ENCODE assay signal across 10 mouse cellular contexts in genomic region chr6:136797874-136798693, GRCm38 (mm10). TPM values are rescaled to one million over a fixed set of nuclear protein-coding genes. Genes with fewer than 3 reads are reported as not detected.
DNase-seq lines count a peak whose midpoint lies in the region; ATAC-seq and TF ChIP-seq lines count a peak whose summit lies in the region.
"Not testable (repeated sequence)": the region's sequence is repeated elsewhere in the genome, so short reads cannot be mapped to it uniquely, and the experiment has no call there.
"Had no signal": no experiment of that assay in that cellular context is flagged by ENCODE, and none has a peak within 500 bp of the region (broad histone marks: within the 10 kb centered on the region; RNA-seq: fewer than 3 reads in every experiment).

No protein-coding gene starts in this region.

- not testable (repeated sequence) for TF ChIP-seq CTCF in bone marrow, adult 2 months (IDR thresholded peaks at IDR 0.05; ENCODE audit: control insufficient read depth, insufficient read depth, low read length)

- H3K4me2 ChIP-seq in liver, embryonic 13.5 days: peak overlapping the region; percentile 57
- peak overlapping the region; percentile 58 for H3K4me2 ChIP-seq in liver, embryonic 16.5 days (ENCODE audit: low read depth, low read length)
- not testable (repeated sequence) for H3K4me2 ChIP-seq in stomach, embryonic 15.5 days

- ATAC-seq in liver, embryonic 13.5 days (ENCODE audit: low read depth): peak; percentile 97
- peak; percentile 96 for ATAC-seq in liver, embryonic 16.5 days (ENCODE audit: low read depth)
- ATAC-seq in stomach, embryonic 15.5 days (ENCODE audit: insufficient read depth, low FRiP score, low read depth): peak; percentile 85

- peak overlapping the region; percentile 79 for H3K27ac ChIP-seq in bone marrow, adult 2 months (ENCODE audit: control insufficient read depth, insufficient read depth, low read depth, low read length, poor library complexity)
- H3K27ac ChIP-seq in liver, embryonic 13.5 days: peak overlapping the region; percentile 97
- H3K27ac ChIP-seq in liver, embryonic 16.5 days (ENCODE audit: low read length): peak overlapping the region; percentile 97
- not testable (repeated sequence) for H3K27ac ChIP-seq in stomach, embryonic 15.5 days

- H3K36me3 ChIP-seq in liver, embryonic 13.5 days; liver, embryonic 16.5 days (ENCODE audit: control insufficient read depth, insufficient read depth); stomach, embryonic 15.5 days: not testable (repeated sequence)

- peak; percentile 48 for DNase-seq in heart, adult 11 months
- DNase-seq in liver: peak; percentile 76
- DNase-seq in liver, embryonic 13.5 days: not testable (repeated sequence)

- not testable (repeated sequence) for H3K4me1 ChIP-seq in bone marrow, adult 2 months (ENCODE audit: control insufficient read depth, insufficient read depth, low read length); stomach, embryonic 15.5 days
- peaks cover 69% of the 10 kb centered on the region for H3K4me1 ChIP-seq in liver, embryonic 13.5 days (replicated peaks)
- H3K4me1 ChIP-seq in liver, embryonic 16.5 days (ENCODE audit: control insufficient read depth, low read depth, low read length): peaks cover 41% of the 10 kb centered on the region

- TF ChIP-seq POLR2A in bone marrow, adult 2 months (IDR thresholded peaks at IDR 0.05; ENCODE audit: borderline replicate concordance, control insufficient read depth, low read depth, low read length): not testable (repeated sequence)

- H3K4me3 ChIP-seq in bone marrow, adult 2 months (replicated peaks; ENCODE audit: control insufficient read depth, low read depth, low read length): peak overlapping the region; percentile 59
- H3K4me3 ChIP-seq in liver, embryonic 13.5 days (replicated peaks): peak overlapping the region; percentile 60
- H3K4me3 ChIP-seq in liver, embryonic 16.5 days (ENCODE audit: low read depth, low read length): peak overlapping the region; percentile 66
- not testable (repeated sequence) for H3K4me3 ChIP-seq in stomach, embryonic 15.5 days (replicated peaks)

- H3K27me3 ChIP-seq in liver, embryonic 13.5 days; liver, embryonic 16.5 days (ENCODE audit: control insufficient read depth, insufficient read depth, low read depth, low read length); stomach, embryonic 15.5 days (replicated peaks): not testable (repeated sequence)

- H3K9me3 ChIP-seq in liver, embryonic 13.5 days (replicated peaks); liver, embryonic 16.5 days (replicated peaks; ENCODE audit: control insufficient read depth, low read length); stomach, embryonic 15.5 days: not testable (repeated sequence)

- H3K9ac ChIP-seq in liver, embryonic 13.5 days: peak overlapping the region; percentile 73
- peak overlapping the region; percentile 71 for H3K9ac ChIP-seq in liver, embryonic 16.5 days (ENCODE audit: low read depth, low read length)
- H3K9ac ChIP-seq in stomach, embryonic 15.5 days: not testable (repeated sequence)

- WGBS in bone marrow, adult 2 months: 75% methylated on average over 3 of the region's 3 CpGs
- WGBS in liver, embryonic 13.5 days (ENCODE audit: insufficient replicate concordance): 51% methylated on average over 3 of the region's 3 CpGs
- WGBS in liver, embryonic 16.5 days (ENCODE audit: insufficient replicate concordance): 43% methylated on average over 3 of the region's 3 CpGs
- 73% methylated on average over 3 of the region's 3 CpGs for WGBS in stomach, embryonic 15.5 days

RNA-seq across cellular contexts. Expression of gene Hist4h4, which starts 6.1 kb away (rescaled TPM):
- 7.2 and 8.0 TPM in 2 replicates for polyA plus RNA-seq in bone marrow, adult 2 months (2011; ENCODE audit: insufficient read depth, insufficient read length, low replicate concordance, missing spikeins)
- 1.3 and 1.5 TPM in 2 replicates for polyA plus RNA-seq in liver, embryonic 13.5 days (2015; fragmentation: Nextera tagmentation; extraction: Ambion mirVana)
- 1.2 and 1.7 TPM in 2 replicates for polyA plus RNA-seq in liver, embryonic 16.5 days (2015; fragmentation: Nextera tagmentation; extraction: Ambion mirVana)
- polyA plus RNA-seq in stomach, embryonic 15.5 days (2015; fragmentation: Nextera tagmentation; extraction: Ambion mirVana): 0.49 and 0.72 TPM in 2 replicates

RNA-seq across cellular contexts. Expression of gene H2afj, which starts 10.0 kb away (rescaled TPM):
- 65.5 and 78.9 TPM in 2 replicates for polyA plus RNA-seq in bone marrow, adult 2 months (2011; ENCODE audit: insufficient read depth, insufficient read length, low replicate concordance, missing spikeins)
- polyA plus RNA-seq in liver, embryonic 13.5 days (2015; fragmentation: Nextera tagmentation; extraction: Ambion mirVana): 167 and 177 TPM in 2 replicates
- polyA plus RNA-seq in liver, embryonic 16.5 days (2015; fragmentation: Nextera tagmentation; extraction: Ambion mirVana): 126 and 138 TPM in 2 replicates
- 166 and 190 TPM in 2 replicates for polyA plus RNA-seq in stomach, embryonic 15.5 days (2015; fragmentation: Nextera tagmentation; extraction: Ambion mirVana)

RNA-seq across cellular contexts. Expression of gene Gucy2c, which starts 16.5 kb away (rescaled TPM):
- polyA plus RNA-seq in bone marrow, adult 2 months (2011; ENCODE audit: insufficient read depth, insufficient read length, low replicate concordance, missing spikeins): not detected in 2 replicates
- polyA plus RNA-seq in liver, embryonic 13.5 days (2015; fragmentation: Nextera tagmentation; extraction: Ambion mirVana): 0.08 and 0.15 TPM in 2 replicates
- 0.30 and 0.60 TPM in 2 replicates for polyA plus RNA-seq in liver, embryonic 16.5 days (2015; fragmentation: Nextera tagmentation; extraction: Ambion mirVana)
- 13.3 and 16.7 TPM in 2 replicates for polyA plus RNA-seq in stomach, embryonic 15.5 days (2015; fragmentation: Nextera tagmentation; extraction: Ambion mirVana)
- polyA plus RNA-seq: activated CD4-positive, CD25-positive, alpha-beta regulatory T cell, adult 4 months; heart, adult 2 months; heart, embryonic 14.5 days; heart, postnatal 0 days had no signal

RNA-seq across cellular contexts. Expression of gene BC049715, which starts 29.3 kb away (rescaled TPM):
- polyA plus RNA-seq in bone marrow, adult 2 months (2011; ENCODE audit: insufficient read depth, insufficient read length, low replicate concordance, missing spikeins): not detected in 2 replicates
- polyA plus RNA-seq in liver, embryonic 13.5 days (2015; fragmentation: Nextera tagmentation; extraction: Ambion mirVana): 1.2 and 2.4 TPM in 2 replicates
- 0.59 and 0.98 TPM in 2 replicates for polyA plus RNA-seq in liver, embryonic 16.5 days (2015; fragmentation: Nextera tagmentation; extraction: Ambion mirVana)
- 1.2 and 1.5 TPM in 2 replicates for polyA plus RNA-seq in stomach, embryonic 15.5 days (2015; fragmentation: Nextera tagmentation; extraction: Ambion mirVana)

RNA-seq across cellular contexts. Expression of gene Wbp11, which starts 29.9 kb away (rescaled TPM):
- 38.3 and 48.2 TPM in 2 replicates for polyA plus RNA-seq in bone marrow, adult 2 months (2011; ENCODE audit: insufficient read depth, insufficient read length, low replicate concordance, missing spikeins)
- 62.5 and 80.2 TPM in 2 replicates for polyA plus RNA-seq in liver, embryonic 13.5 days (2015; fragmentation: Nextera tagmentation; extraction: Ambion mirVana)
- 46.1 and 47.3 TPM in 2 replicates for polyA plus RNA-seq in liver, embryonic 16.5 days (2015; fragmentation: Nextera tagmentation; extraction: Ambion mirVana)
- 83.7 and 93.7 TPM in 2 replicates for polyA plus RNA-seq in stomach, embryonic 15.5 days (2015; fragmentation: Nextera tagmentation; extraction: Ambion mirVana)
